Mouse (Mus musculus): ENCODE results near the gene Tmem135.

GRCm38 (mm10) chr7:89428804-89429203 lies 24.8 kb upstream of the Tmem135 start:
- no peak for TF ChIP-seq POLR2A (IDR thresholded peaks at IDR 0.05; ENCODE audit: insufficient read length, low read depth)
- no peak for TF ChIP-seq CEBPB (IDR thresholded peaks at IDR 0.05; ENCODE audit: insufficient read depth, poor library complexity, severe bottlenecking)
